Mouse (Mus musculus) CD8-positive naive resting alpha-beta T cell, adult 57 days (primary cell): ENCODE measurements around the gene Gm21974. TPM values are rescaled to one million over a fixed set of nuclear protein-coding genes. Genes with fewer than 3 reads are reported as not detected.

Experiments used
- total RNA-seq: library from RNA; stranded (reverse); gene quantifications from one replicate; pipeline ENCODE4 v1.2.4, GENCODE M21; 2023

Gene Gm21974
- total RNA-seq, result not detected

DNA sequence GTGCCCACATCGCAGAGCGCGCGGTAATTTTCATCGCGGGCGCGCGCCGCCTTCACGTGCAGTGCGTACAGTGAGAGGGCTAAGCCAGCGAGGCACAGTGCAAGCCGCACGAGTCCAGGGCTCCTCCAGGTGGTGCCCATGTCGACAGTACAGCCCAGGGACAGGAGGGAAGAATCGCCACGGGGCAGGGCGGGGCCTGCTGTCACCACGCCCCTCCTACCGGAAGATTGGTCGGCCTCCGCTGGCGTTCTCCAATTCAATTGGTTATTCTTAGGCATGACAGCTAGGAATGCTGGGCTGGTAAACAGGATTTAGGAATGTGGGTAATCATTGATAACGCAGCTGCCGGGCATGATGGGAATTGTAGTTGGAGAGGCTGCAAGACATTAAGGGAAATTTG lies at the start of gene Gm21974, which contains the start of gene Vkorc1:
Gene Gm21974, minus strand, starts transcription at position 13 of the 400 bp plus-strand sequence.
Gene Vkorc1, minus strand, starts transcription at position 176 of the 400 bp plus-strand sequence.

DNA sequence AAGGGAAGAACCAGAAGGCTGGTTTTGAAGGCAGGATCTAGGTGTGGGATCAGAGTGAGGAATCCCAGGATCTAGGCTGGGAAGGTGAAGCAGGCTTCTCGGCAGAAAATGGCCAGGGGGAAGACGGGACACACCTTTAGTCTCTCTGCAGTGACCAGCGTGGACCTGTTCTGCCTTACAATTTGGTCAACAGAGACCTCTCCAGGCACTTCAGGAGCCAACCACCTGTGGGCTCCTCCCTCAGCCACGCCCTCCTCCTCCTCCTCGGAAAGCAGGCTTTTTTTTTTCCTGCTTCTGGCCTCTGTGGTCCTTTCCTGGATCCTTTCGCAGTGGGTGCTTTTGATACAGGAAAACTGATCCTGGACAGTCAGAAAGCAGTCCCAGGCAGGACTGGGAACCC lies 34.7 kb upstream of the Gm21974 start, which contains the start of gene Prss8:
Gene Prss8, minus strand, starts transcription at position 182 of the 400 bp plus-strand sequence.

DNA sequence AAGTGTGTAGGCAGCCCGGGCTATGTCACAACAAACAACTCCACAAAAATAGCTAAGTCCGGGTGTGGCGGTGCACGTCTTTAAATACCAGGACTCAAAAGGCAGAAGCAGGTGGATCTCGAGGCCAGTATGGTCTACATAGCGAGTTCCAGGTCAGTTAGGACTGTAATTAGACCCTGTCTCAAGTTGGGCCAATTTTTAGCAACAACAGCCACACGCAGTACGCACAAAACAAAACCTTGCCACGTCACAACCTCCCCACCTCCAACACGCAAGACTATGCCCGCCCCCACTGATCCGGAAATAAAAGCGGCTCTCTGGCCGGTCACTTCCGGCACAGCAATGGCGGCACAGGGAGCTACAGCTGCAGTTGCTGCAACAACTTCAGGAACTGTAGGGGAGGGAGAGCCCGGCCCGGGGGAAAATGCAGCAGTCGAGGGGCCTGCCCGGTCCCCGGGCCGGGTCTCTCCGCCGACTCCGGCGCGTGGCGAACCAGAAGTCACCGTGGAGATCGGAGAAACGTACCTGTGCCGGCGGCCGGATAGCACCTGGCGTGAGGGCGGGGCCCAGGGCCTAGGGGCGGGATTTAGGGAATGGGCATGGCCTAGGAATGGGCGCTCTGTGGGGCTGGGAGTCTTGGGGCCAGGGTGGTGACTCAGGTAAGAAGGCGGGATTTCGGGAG lies 17.1 kb upstream of the Gm21974 start, which contains the start of gene Kat8:
Gene Kat8, plus strand, starts transcription at position 327 of the 682 bp plus-strand sequence.

DNA sequence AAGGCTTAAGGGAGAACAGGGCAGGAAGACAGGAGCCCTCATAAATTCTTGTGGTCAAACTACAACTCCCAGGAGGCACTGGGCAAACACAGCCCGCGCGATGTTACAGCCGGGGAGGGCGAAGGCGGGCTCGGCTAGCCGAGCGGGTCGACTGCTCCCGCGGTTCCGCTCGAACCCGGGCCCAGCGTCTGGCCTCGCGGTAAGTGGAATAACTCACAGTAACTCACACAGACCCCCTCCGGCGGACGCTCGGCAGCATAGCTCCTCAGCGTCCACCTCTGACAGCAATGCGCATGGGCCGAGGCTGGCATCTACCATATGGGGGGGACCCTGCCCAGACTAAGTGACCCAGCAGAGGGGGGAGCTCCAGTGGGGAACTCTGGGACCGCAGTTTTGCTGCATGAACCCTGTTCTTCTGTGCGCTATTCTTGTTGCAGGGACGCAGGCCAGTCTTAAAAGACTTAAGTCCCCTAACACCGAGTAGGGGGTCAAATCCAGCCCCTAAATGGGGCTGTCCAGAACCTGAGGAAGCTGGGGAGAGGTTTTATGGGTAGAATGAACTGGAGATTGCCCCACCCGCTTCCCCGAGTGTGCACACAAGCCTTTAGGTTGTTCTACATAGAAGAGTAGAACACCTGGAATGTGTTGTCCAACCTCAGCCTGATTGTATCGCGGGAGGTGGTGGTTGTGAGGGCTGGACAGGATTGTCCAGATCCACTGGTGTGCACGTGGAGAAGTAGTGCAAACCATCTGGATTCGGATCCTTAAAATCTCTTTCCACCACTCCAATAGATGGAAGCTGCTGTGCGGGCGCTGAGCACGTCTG lies 8.9 kb upstream of the Gm21974 start, which contains the start of gene Bckdk:
Gene Bckdk, plus strand, starts transcription at position 112 of the 826 bp plus-strand sequence.

DNA sequence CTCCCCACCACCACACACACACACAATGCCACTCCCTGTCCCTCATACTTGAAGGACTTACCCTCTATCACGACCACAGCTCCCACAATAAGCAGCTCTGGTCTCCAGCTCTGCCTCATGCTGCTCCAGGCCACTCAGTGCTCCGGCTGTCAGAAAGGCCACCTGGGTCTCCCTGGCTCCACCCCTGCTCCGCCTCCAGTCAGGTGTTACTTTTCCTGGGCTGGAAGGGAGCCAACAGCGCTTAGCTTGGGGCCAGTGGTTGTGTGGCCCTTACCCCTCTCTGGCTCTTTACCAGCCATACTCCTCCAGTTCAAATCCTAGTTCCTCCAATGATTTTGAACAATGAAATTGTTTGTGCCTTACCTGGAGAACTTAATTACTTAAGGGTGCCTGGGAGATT lies 4.5 kb downstream of the Gm21974 start, which contains the start of gene Prss53:
Gene Prss53, minus strand, starts transcription at position 173 of the 400 bp plus-strand sequence.

GRCm38 (mm10) chr7:127876467-127877348 lies 18.5 kb downstream of the Gm21974 start, which contains the start of gene Zfp668:
Gene Zfp668 (minus strand): TSS chr7:127876828.

GRCm38 (mm10) chr7:127876041-127876466 lies 19.2 kb downstream of the Gm21974 start, which contains the start of gene Zfp646:
Gene Zfp646 (plus strand): TSS chr7:127876221.

Other genes starting within 250 kb of the Gm21974 start
- 25.3 TPM for gene Bcl7c, start 186.5 kb downstream of the Gm21974 start, total RNA-seq
- gene Ctf1, start 182.7 kb downstream of the Gm21974 start, total RNA-seq, result not detected
- not detected for gene Ctf2, start 163.3 kb downstream of the Gm21974 start, total RNA-seq
- gene Fbxl19, start 150.9 kb downstream of the Gm21974 start, total RNA-seq, result 4.6 TPM
- gene Orai3, start 125.6 kb downstream of the Gm21974 start, total RNA-seq, result 13.8 TPM
- gene Setd1a, start 118.8 kb downstream of the Gm21974 start, total RNA-seq, result 73.7 TPM
- gene Gm49388, start 109.8 kb downstream of the Gm21974 start, total RNA-seq, result not detected
- 3.0 TPM for gene Hsd3b7, start 94.8 kb downstream of the Gm21974 start, total RNA-seq
- 110 TPM for gene Stx4a, start 71.2 kb downstream of the Gm21974 start, total RNA-seq
- gene Stx1b, start 70.9 kb downstream of the Gm21974 start, total RNA-seq, result not detected
- gene Zfp646, start 19.2 kb downstream of the Gm21974 start, total RNA-seq, result 87.3 TPM
- 23.2 TPM for gene Zfp668, start 18.6 kb downstream of the Gm21974 start, total RNA-seq
- gene Prss53, start 4.5 kb downstream of the Gm21974 start, total RNA-seq, result 0.24 TPM
- gene Vkorc1, start 163 bp upstream of the Gm21974 start, total RNA-seq, result 13.8 TPM
- 22.0 TPM for gene Bckdk, start 8.6 kb upstream of the Gm21974 start, total RNA-seq
- gene Kat8, start 17.1 kb upstream of the Gm21974 start, total RNA-seq, result 41.4 TPM
- not detected for gene Prss8, start 34.6 kb upstream of the Gm21974 start, total RNA-seq
- 1.0 TPM for gene Prss36, start 51.3 kb upstream of the Gm21974 start, total RNA-seq
- 801 TPM for gene Fus, start 72.0 kb upstream of the Gm21974 start, total RNA-seq
- gene Pycard, start 98.4 kb upstream of the Gm21974 start, total RNA-seq, result 44.5 TPM
- 1.2 TPM for gene Trim72, start 108.5 kb upstream of the Gm21974 start, total RNA-seq
- 3.2 TPM for gene Itgam, start 167.2 kb upstream of the Gm21974 start, total RNA-seq
- gene Gm49368, start 167.2 kb upstream of the Gm21974 start, total RNA-seq, result not detected
- gene Itgax, start 234.1 kb upstream of the Gm21974 start, total RNA-seq, result 5.7 TPM